Mouse (Mus musculus) kidney, postnatal 0 days (tissue): Measurements from ENCODE around the gene Ttc1. TPM values are rescaled to one million over a fixed set of nuclear protein-coding genes. Genes with fewer than 3 reads are reported as not detected.

Experiments
- ATAC-seq: fragments of 200-750 bp; cut with Nextera tagmentation; replicated peaks from 2 replicates; pipeline ENCODE4 v1.8.0; 2017; ENCODE audit warnings: low read depth, moderate number of reproducible peaks, moderate TSS enrichment, moderate library complexity; ENCODE audit not compliant: low FRiP score
- DNase-seq: peaks from one replicate; pipeline ENCODE4 v3.0.0-alpha.2; 2016; ENCODE audit warnings: low spot score
- H3K27ac ChIP-seq: fragments of 300-500 bp; sonication (generic); 2 replicates; pipeline ENCODE4 v1.5.1; 2014; ENCODE audit warnings: mild to moderate bottlenecking
- H3K27me3 ChIP-seq: fragments of 300-500 bp; sonication (generic); 2 replicates; pipeline ENCODE4 v1.6.1; 2014; ENCODE audit warnings: low read length, mixed read lengths; ENCODE audit not compliant: insufficient read depth
- H3K36me3 ChIP-seq: fragments of 300-500 bp; sonication (generic); 2 replicates; pipeline ENCODE4 v1.6.1; 2014; ENCODE audit warnings: low read length, mixed read lengths; ENCODE audit not compliant: insufficient read depth
- H3K4me1 ChIP-seq: fragments of 300-500 bp; sonication (generic); replicated peaks from 2 replicates; pipeline ENCODE4 v1.6.1; 2014; ENCODE audit warnings: antibody characterized with exemption, low read length, mixed read lengths; ENCODE audit not compliant: insufficient read depth
- H3K4me2 ChIP-seq: fragments of 300-500 bp; sonication (generic); 2 replicates; pipeline ENCODE4 v1.6.1; 2014; ENCODE audit warnings: mild to moderate bottlenecking, low read length, moderate library complexity, mixed read lengths
- H3K4me3 ChIP-seq: fragments of 300-500 bp; sonication (generic); replicated peaks from 2 replicates; pipeline ENCODE4 v1.5.1; 2014; ENCODE audit warnings: low read depth, low read length
- H3K9ac ChIP-seq: fragments of 300-500 bp; sonication (generic); 2 replicates; pipeline ENCODE4 v1.6.1; 2014; ENCODE audit warnings: low read depth, low read length
- H3K9me3 ChIP-seq: fragments of 300-500 bp; sonication (generic); replicated peaks from 2 replicates; pipeline ENCODE4 v1.6.1; 2016; ENCODE audit warnings: low read length, inconsistent platforms, mixed read lengths
- CTCF ChIP-seq: IDR thresholded peaks from 2 replicates; pipeline ENCODE4 v1.5.1; 2016; ENCODE audit warnings: antibody characterized with exemption, low read depth, mild to moderate bottlenecking, moderate library complexity
- WGBS: fragments of 180-500 bp; shearing (Covaris S2); extraction: QIAGEN DNeasy Blood & Tissue Kit; methylation state at CpG from one replicate; pipeline ENCODE4 v1.1.7; 2014; 5-methylcytosine and 5-hydroxymethylcytosine counted together
- polyA plus RNA-seq: library from polyadenylated mRNA; unstranded; fragments of >200 nt; fragmentation: Nextera tagmentation; extraction: Ambion mirVana; gene quantifications from 2 replicates; pipeline ENCODE4 v1.2.1, GENCODE M21; 2015

Ttc1 gene
- polyA plus RNA-seq, 1 experiment from 2014 or later, result 77.6 TPM

- Histone ChIP-seq H3K4me2 (peak overlapping the region; percentile 83), H3K4me3 (peak overlapping the region; percentile 35), H3K9ac (no peak overlapping the region), H3K9me3 (no peaks in the 10 kb centered on the region), H3K36me3 (no peaks in the 10 kb centered on the region), H3K27ac (no peak overlapping the region), H3K27me3 (no peaks in the 10 kb centered on the region), H3K4me1 (0 out of 2 replicates have a peak, but pooled peaks cover 6% of the 10 kb centered on the region)
- no peak for DNase-seq
- 23% methylated on average over 8 of the region's 8 CpGs for WGBS
- no peak for ATAC-seq
- TF ChIP-seq CTCF, result no peak
Measured at GRCm38 (mm10) chr11:43776324-43776694, 28.5 kb upstream of the Ttc1 start.

- Histone ChIP-seq H3K4me1 (0 out of 2 replicates have a peak, but pooled peaks cover 6% of the 10 kb centered on the region), H3K9ac (peak overlapping the region; percentile 50; the same call in 1 of the 2 replicates), H3K4me3 (peak overlapping the region; percentile 35), H3K4me2 (peak overlapping the region; percentile 83), H3K9me3 (no peaks in the 10 kb centered on the region), H3K27me3 (no peaks in the 10 kb centered on the region), H3K27ac (no peak overlapping the region), H3K36me3 (no peaks in the 10 kb centered on the region)
- ATAC-seq, result peak; percentile 60; the same call in 1 of the 2 replicates
- no peak for TF ChIP-seq CTCF
- DNase-seq, result peak; percentile 27
- WGBS, result 13% methylated on average over 63 of the region's 63 CpGs
Measured at GRCm38 (mm10) chr11:43775469-43776323, 27.9 kb upstream of the Ttc1 start.

GRCm38 (mm10) chr11:43773725-43774124 lies 25.9 kb upstream of the Ttc1 start:
- Histone ChIP-seq H3K27ac (0 out of 2 replicates have a peak overlapping the region, but pooled peaks have one; percentile 47), H3K4me1 (0 out of 2 replicates have a peak, but pooled peaks cover 6% of the 10 kb centered on the region), H3K9ac (no peak overlapping the region), H3K27me3 (no peaks in the 10 kb centered on the region), H3K4me3 (no peak overlapping the region), H3K36me3 (no peaks in the 10 kb centered on the region), H3K9me3 (no peaks in the 10 kb centered on the region), H3K4me2 (no peak overlapping the region)
- TF ChIP-seq CTCF, result no peak
- WGBS, result 18% methylated on average over 5 of the region's 5 CpGs
- ATAC-seq (peak; percentile 62), DNase-seq (peak; percentile 75)

- Histone ChIP-seq H3K9me3 (no peaks in the 10 kb centered on the region), H3K4me2 (no peak overlapping the region), H3K36me3 (no peaks in the 10 kb centered on the region), H3K27me3 (no peaks in the 10 kb centered on the region), H3K9ac (no peak overlapping the region), H3K4me1 (no peaks in the 10 kb centered on the region), H3K4me3 (no peak overlapping the region), H3K27ac (no peak overlapping the region)
- no peak for TF ChIP-seq CTCF
- ATAC-seq, result no peak
- WGBS, result 80% methylated on average over 4 of the region's 4 CpGs
- no peak for DNase-seq
Measured at GRCm38 (mm10) chr11:43770110-43770509, 22.3 kb upstream of the Ttc1 start.

GRCm38 (mm10) chr11:43767749-43768148 lies 19.9 kb upstream of the Ttc1 start:
- Histone ChIP-seq H3K27me3 (no peaks in the 10 kb centered on the region), H3K4me3 (no peak overlapping the region), H3K36me3 (no peaks in the 10 kb centered on the region), H3K27ac (no peak overlapping the region), H3K4me2 (peak overlapping the region; percentile 74), H3K4me1 (no peaks in the 10 kb centered on the region), H3K9ac (no peak overlapping the region), H3K9me3 (no peaks in the 10 kb centered on the region)
- TF ChIP-seq CTCF, result no peak
- ATAC-seq, result no peak
- WGBS, result 41% methylated on average over 11 of the region's 11 CpGs
- DNase-seq, result peak; percentile 24

- WGBS, result 2% methylated on average over 37 of the region's 37 CpGs
Measured at GRCm38 (mm10) chr11:43766922-43767648, 19.3 kb upstream of the Ttc1 start.

More at GRCm38 (mm10) chr11:43766922-43767648, 19.3 kb upstream of the Ttc1 start:
- Histone ChIP-seq H3K27me3 (no peaks in the 10 kb centered on the region), H3K9me3 (no peaks in the 10 kb centered on the region), H3K4me1 (no peaks in the 10 kb centered on the region), H3K9ac (no peak overlapping the region), H3K27ac (no peak overlapping the region), H3K4me3 (peak overlapping the region; percentile 46), H3K36me3 (no peaks in the 10 kb centered on the region), H3K4me2 (peak overlapping the region; percentile 74)
- peak; percentile 78; the same call in 1 of the 2 replicates for ATAC-seq
- peak; percentile 90 for TF ChIP-seq CTCF
- DNase-seq, result peak; percentile 92
